31 mouse cellular contexts compared by ENCODE assay signal in the genomic region with DNA sequence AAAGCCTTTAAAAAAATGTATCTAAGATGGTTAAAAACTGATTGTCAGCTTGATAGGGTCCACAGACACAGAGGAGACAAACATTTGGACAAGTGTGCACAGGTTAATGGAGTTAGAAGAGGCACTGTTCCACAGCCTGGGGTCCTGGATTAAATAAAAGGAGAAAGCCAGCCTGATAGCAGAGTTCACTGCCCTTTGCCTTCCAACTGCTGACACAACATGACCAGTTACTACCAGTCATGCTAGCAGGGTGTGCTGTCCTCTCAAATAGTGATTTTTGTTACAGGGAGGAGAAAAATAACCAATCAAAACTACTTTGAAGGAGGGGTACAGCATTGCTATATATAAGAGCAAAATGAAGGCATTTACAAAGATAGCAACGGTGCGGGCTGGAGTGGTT.
"Had no signal": no experiment of that assay in that cellular context is flagged by ENCODE, and none has a peak within 500 bp of the region (broad histone marks: within the 10 kb centered on the region; RNA-seq: fewer than 3 reads in every experiment).

No protein-coding gene starts in this region.

- H3K4me3 ChIP-seq: limb, embryonic 10.5 days; limb, embryonic 12.5 days; limb, embryonic 13.5 days; limb, embryonic 15.5 days; liver, embryonic 12.5 days; liver, embryonic 13.5 days; liver, embryonic 15.5 days; lung, embryonic 15.5 days; megakaryocyte, embryonic 14.5 days; midbrain, embryonic 10.5 days; midbrain, embryonic 12.5 days; midbrain, embryonic 13.5 days; midbrain, embryonic 15.5 days; myocyte; neural tube, embryonic 12.5 days had no signal

- H3K4me2 ChIP-seq: limb, embryonic 12.5 days; limb, embryonic 13.5 days; limb, embryonic 15.5 days; liver, embryonic 11.5 days; liver, embryonic 12.5 days; liver, embryonic 13.5 days; liver, embryonic 15.5 days; lung, embryonic 14.5 days; lung, embryonic 15.5 days; midbrain, embryonic 11.5 days; midbrain, embryonic 12.5 days; midbrain, embryonic 13.5 days; midbrain, embryonic 15.5 days; neural tube, embryonic 12.5 days had no signal

- H3K27ac ChIP-seq: limb, embryonic 10.5 days; limb, embryonic 12.5 days; limb, embryonic 13.5 days; limb, embryonic 15.5 days; liver, embryonic 12.5 days; liver, embryonic 13.5 days; liver, embryonic 14.5 days; liver, embryonic 15.5 days; lung, embryonic 15.5 days; macrophage; midbrain, embryonic 10.5 days; midbrain, embryonic 12.5 days; midbrain, embryonic 13.5 days; midbrain, embryonic 15.5 days; neural tube, embryonic 12.5 days had no signal

- H3K4me1 ChIP-seq: limb, embryonic 10.5 days; limb, embryonic 12.5 days; limb, embryonic 13.5 days; limb, embryonic 15.5 days; liver, embryonic 12.5 days; liver, embryonic 13.5 days; liver, embryonic 15.5 days; lung, embryonic 15.5 days; midbrain, embryonic 10.5 days; midbrain, embryonic 12.5 days; midbrain, embryonic 13.5 days; midbrain, embryonic 15.5 days; neural tube, embryonic 12.5 days had no signal

- H3K9ac ChIP-seq: limb, embryonic 12.5 days; limb, embryonic 13.5 days; limb, embryonic 15.5 days; liver, embryonic 12.5 days; liver, embryonic 13.5 days; liver, embryonic 14.5 days; liver, embryonic 15.5 days; liver, postnatal 0 days; lung, embryonic 14.5 days; lung, embryonic 15.5 days; midbrain, embryonic 12.5 days; midbrain, embryonic 13.5 days; midbrain, embryonic 15.5 days; neural tube, embryonic 12.5 days had no signal

- ATAC-seq: liver, embryonic 12.5 days; liver, postnatal 0 days; lung, postnatal 0 days; midbrain, embryonic 13.5 days; midbrain, embryonic 15.5 days; midbrain, embryonic 16.5 days had no signal

- H3K36me3 ChIP-seq: limb, embryonic 10.5 days; limb, embryonic 15.5 days; liver, embryonic 12.5 days; liver, embryonic 13.5 days; liver, embryonic 15.5 days; lung, embryonic 15.5 days; midbrain, embryonic 12.5 days; midbrain, embryonic 13.5 days; midbrain, embryonic 15.5 days; neural tube, embryonic 12.5 days had no signal

- DNase-seq: left cerebral cortex, postnatal 4 days; liver, embryonic 13.5 days; liver, postnatal 0 days; lung, adult 18-20 months; lung, adult 2 months; lung, embryonic 14.5 days; lung, postnatal 10 days; lung, postnatal 14 days; lung, postnatal 36 days; lung, postnatal 4 days; midbrain, embryonic 14.5 days had no signal

- H3K27me3 ChIP-seq: limb, embryonic 12.5 days; limb, embryonic 13.5 days; limb, embryonic 15.5 days; liver, embryonic 12.5 days; liver, embryonic 13.5 days; liver, embryonic 15.5 days; lung, embryonic 15.5 days; midbrain, embryonic 12.5 days; midbrain, embryonic 13.5 days; midbrain, embryonic 15.5 days; neural tube, embryonic 12.5 days had no signal

- H3K9me3 ChIP-seq: limb, embryonic 10.5 days; limb, embryonic 12.5 days; limb, embryonic 13.5 days; limb, embryonic 15.5 days; liver, embryonic 12.5 days; liver, embryonic 13.5 days; liver, embryonic 15.5 days; lung, embryonic 15.5 days; megakaryocyte, embryonic 14.5 days; midbrain, embryonic 10.5 days; midbrain, embryonic 12.5 days; midbrain, embryonic 13.5 days; midbrain, embryonic 15.5 days; neural tube, embryonic 12.5 days had no signal
